Mouse (Mus musculus) natural killer cell, adult 2 months (primary cell): ENCODE data around the gene Olfr448.

Source experiments
- DNase-seq, 2 experiments: peaks; one replicate each; pipeline ENCODE4 v3.0.0; 2022; ENCODE audit warnings: low spot score in 2 of 2

Olfr448 gene

DNA sequence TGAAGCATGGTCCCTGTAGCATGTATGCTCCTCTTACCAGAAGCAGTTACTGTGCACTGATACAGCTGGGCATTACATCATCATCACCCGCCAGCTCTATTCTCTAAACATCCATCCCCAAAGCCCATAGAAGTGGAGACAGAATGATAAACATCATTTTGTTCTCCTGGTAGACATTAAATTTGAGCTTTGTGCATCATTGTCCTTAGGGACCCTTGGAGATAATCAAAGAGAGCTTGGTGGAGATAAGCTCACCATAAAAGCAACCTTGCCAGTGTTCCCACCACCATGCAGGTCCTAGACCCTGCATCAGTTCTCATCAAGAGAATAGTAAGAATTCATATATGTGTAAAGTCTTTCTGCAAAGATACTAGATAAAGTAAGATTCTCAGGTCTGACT lies at the start of gene Olfr448:
Gene Olfr448, plus strand, starts transcription at position 301 of the 400 bp plus-strand sequence.
- no peak for DNase-seq

DNA sequence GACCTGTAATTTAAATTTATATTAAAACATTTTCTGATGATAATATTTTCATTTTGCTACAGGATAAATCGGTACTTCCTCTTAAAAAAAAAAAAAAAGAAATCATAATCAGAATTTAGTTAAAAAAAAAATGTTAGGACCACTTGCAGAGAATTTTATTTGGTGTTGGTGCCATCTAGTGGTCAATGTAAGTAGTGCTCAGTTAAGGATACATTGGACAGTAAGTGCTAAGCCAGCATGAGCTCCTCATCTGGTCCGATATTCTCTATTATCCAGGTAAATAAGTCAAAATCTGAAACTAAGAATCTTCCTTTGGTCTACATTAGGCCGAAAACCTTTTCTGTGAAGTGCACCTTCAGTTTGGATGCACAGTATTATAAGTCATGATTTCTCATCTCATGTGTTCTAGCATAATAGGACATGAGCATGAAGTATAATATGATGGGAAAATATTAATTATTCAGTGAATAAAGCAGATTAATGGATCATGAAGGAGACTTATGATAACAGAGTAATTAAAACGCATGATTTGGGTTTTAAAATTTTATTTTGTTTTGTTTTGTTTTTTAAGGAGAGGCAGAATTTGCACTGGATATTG lies 29.9 kb upstream of the Olfr448 start:
- no peak for DNase-seq

DNA sequence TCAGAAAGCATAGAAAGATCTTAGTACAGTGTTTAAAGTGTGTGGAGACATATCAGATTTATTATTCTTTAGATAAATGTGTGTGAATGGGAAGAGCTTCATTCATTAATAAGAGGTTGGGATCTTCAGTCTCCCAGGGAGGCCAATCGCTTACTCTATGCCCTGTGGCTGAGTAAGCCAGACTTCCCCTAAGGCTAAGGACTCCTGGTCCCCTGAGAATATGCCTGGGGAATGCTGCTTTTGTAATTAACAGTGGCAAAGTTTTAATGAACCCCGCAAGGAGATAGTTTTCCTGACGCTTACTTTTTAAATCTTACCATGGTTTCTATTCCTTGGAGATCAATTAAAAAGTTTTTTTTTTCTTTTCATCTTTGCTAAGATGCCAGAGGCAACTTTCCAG lies 20.5 kb upstream of the Olfr448 start:
- DNase-seq: no peak

DNA sequence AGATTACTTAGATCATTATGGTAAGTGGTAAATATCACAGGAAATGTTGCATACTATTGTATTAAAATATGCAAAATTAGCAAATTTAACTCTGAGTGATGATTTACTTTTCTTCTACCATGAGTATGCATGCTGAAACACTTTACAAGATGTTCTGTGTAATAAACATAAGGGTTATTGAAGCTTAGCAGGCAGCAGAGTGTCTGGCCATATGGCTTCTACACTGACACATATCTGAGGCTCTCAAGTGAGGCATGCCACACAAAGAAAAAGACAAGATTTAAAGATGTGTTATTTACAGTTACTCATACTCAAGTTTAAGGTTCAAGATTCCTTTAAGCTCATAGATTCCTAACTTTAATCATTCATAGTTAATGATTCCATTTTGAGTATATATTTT lies 13.9 kb upstream of the Olfr448 start:
- no peak for DNase-seq

DNA sequence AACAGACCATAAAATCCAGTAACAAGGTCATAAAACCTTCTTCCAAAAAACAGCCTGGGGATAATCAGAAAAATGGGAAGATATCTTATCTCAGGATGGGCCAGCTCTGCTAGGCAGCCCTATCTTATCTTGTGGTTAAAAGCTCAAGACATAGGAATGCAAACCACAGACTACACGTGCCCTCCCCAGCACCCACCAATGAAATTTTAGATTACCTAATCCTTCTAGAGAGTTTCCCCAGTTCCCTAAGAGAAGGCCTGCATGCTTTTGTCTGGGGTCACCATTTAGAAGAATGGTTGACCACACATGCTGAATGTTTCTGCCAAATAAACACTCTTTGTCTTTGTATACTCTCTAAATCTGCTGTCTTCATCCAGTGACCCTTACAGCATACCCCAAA lies 10.1 kb downstream of the Olfr448 start:
- DNase-seq: no peak

DNA sequence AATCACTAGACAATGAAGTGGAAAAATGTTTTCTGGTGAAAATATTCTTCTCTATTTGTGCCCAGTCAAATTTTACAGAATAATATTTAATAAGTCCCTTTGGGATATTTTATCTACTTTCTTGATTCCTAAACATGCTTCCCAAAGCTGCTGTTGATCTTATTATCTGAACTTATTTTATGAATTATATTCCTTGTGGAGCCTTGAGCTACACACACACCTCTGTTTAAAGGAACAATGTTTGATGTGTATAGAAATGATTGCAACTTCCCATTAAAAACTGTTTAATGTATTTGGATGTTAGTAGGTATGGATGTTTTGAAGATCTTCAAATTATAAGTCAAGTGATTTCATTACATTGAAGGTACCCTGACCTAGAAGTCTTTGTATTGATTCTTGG lies 18.3 kb downstream of the Olfr448 start, which contains the start of gene Olfr447:
Gene Olfr447, plus strand, starts transcription at position 301 of the 400 bp plus-strand sequence.
- no peak for DNase-seq

DNA sequence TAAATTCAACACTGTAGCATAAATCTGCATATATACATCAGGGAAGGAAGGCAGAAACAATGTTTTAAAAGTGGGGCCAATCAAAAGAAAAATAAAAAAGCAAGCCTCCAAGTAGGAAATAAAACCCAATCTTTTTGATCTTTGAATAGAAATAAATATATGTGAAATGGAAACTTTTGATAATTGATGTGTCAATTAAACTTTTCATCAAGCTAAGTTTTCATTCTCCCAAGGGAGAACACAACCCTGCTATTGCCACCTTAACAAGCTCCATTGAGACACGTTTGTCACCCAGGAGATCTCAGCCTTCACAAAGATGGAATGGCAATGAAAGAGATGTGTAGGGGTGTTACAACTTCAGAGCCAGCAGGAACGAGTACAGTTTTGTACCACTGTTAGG lies 30.8 kb downstream of the Olfr448 start, which contains the start of gene Olfr446:
Gene Olfr446, plus strand, starts transcription at position 301 of the 400 bp plus-strand sequence.
- no peak for DNase-seq
